ENCODE assay signal across 8 mouse cellular contexts in genomic region chr17:8165608-8165945, GRCm38 (mm10). TPM values are rescaled to one million over a fixed set of nuclear protein-coding genes. Genes with fewer than 3 reads are reported as not detected.
A peak's percentile ranks its signal among the peaks of the same experiment; 100 is the strongest.
DNase-seq lines count a peak whose midpoint lies in the region; ATAC-seq and TF ChIP-seq lines count a peak whose summit lies in the region.
"Not testable (repeated sequence)": the region's sequence is repeated elsewhere in the genome, so short reads cannot be mapped to it uniquely, and the experiment has no call there.

No protein-coding gene starts in this region.

- H3K4me3 ChIP-seq in ES-Bruce4 (ENCODE audit: low read depth, low read length): peak overlapping the region; percentile 69
- peak overlapping the region; percentile 43 for H3K4me3 ChIP-seq in forebrain, embryonic 11.5 days (ENCODE audit: low read depth, low read length)
- peak overlapping the region; percentile 60 for H3K4me3 ChIP-seq in heart, embryonic 15.5 days
- H3K4me3 ChIP-seq in kidney, embryonic 15.5 days (replicated peaks): peak overlapping the region; percentile 58
- peak overlapping the region; percentile 65 for H3K4me3 ChIP-seq in liver, embryonic 15.5 days (replicated peaks)
- H3K4me3 ChIP-seq in stomach, embryonic 15.5 days (replicated peaks): peak overlapping the region; percentile 53

- H3K27ac ChIP-seq in ES-Bruce4 (ENCODE audit: insufficient read depth, low read length); forebrain, embryonic 11.5 days (ENCODE audit: low read depth, low read length); stomach, embryonic 15.5 days: not testable (repeated sequence)
- peak overlapping the region; percentile 42; the same call in 1 of the 2 replicates for H3K27ac ChIP-seq in heart, embryonic 15.5 days
- peak overlapping the region; percentile 62; the same call in 1 of the 2 replicates for H3K27ac ChIP-seq in kidney, embryonic 15.5 days
- 0 out of 2 replicates have a peak overlapping the region, but pooled peaks have one; percentile 59 for H3K27ac ChIP-seq in liver, embryonic 15.5 days (replicated peaks)

- H3K9me3 ChIP-seq in ES-Bruce4 (replicated peaks; ENCODE audit: control insufficient read depth, insufficient read depth, low read length, poor library complexity, severe bottlenecking); forebrain, embryonic 11.5 days (ENCODE audit: control insufficient read depth, low read length); heart, embryonic 15.5 days (replicated peaks); kidney, embryonic 15.5 days (replicated peaks); liver, embryonic 15.5 days (replicated peaks); stomach, embryonic 15.5 days: not testable (repeated sequence)

- peak; percentile 61 for DNase-seq in forebrain, embryonic 11.5 days (ENCODE audit: low spot score)
- DNase-seq in monocyte, adult 2 months (ENCODE audit: low read depth in 1 of 2, low spot score in 2 of 2): peak; percentile 12 to 39

- not testable (repeated sequence) for TF ChIP-seq POLR2A in ES-Bruce4 (IDR thresholded peaks at IDR 0.05; ENCODE audit: insufficient read depth, low read length)

- H3K4me2 ChIP-seq in forebrain, embryonic 11.5 days (ENCODE audit: low read depth, low read length, severe bottlenecking): not testable (repeated sequence)
- H3K4me2 ChIP-seq in heart, embryonic 15.5 days: peak overlapping the region; percentile 55
- H3K4me2 ChIP-seq in kidney, embryonic 15.5 days: peak overlapping the region; percentile 52
- peak overlapping the region; percentile 56 for H3K4me2 ChIP-seq in liver, embryonic 15.5 days
- H3K4me2 ChIP-seq in stomach, embryonic 15.5 days: peak overlapping the region; percentile 34

- H3K9ac ChIP-seq in ES-Bruce4 (ENCODE audit: low read depth, poor library complexity, severe bottlenecking): peak overlapping the region; percentile 93
- H3K9ac ChIP-seq in forebrain, embryonic 11.5 days (ENCODE audit: low read length): peak overlapping the region; percentile 49
- H3K9ac ChIP-seq in heart, embryonic 15.5 days: peak overlapping the region; percentile 59
- H3K9ac ChIP-seq in kidney, embryonic 15.5 days: peak overlapping the region; percentile 49
- peak overlapping the region; percentile 60; the same call in 1 of the 2 replicates for H3K9ac ChIP-seq in liver, embryonic 15.5 days
- not testable (repeated sequence) for H3K9ac ChIP-seq in stomach, embryonic 15.5 days

- peak; percentile 58; the same call in 1 of the 2 replicates for ATAC-seq in cerebellum, adult (ENCODE audit: insufficient number of reproducible peaks, low FRiP score, low TSS enrichment)
- not testable (repeated sequence) for ATAC-seq in forebrain, embryonic 11.5 days (replicated peaks; ENCODE audit: low FRiP score); heart, embryonic 15.5 days (replicated peaks; ENCODE audit: insufficient number of reproducible peaks, insufficient read depth, low FRiP score, low read depth); kidney, embryonic 15.5 days (replicated peaks; ENCODE audit: low FRiP score); stomach, embryonic 15.5 days (ENCODE audit: insufficient read depth, low FRiP score, low read depth)
- peak; percentile 42; the same call in 1 of the 2 replicates for ATAC-seq in liver, embryonic 15.5 days (ENCODE audit: insufficient read depth)

- TF ChIP-seq EP300 in ES-Bruce4 (IDR thresholded peaks at IDR 0.05; ENCODE audit: insufficient read depth, low read depth, low read length): not testable (repeated sequence)

- not testable (repeated sequence) for TF ChIP-seq CTCF in ES-Bruce4 (IDR thresholded peaks at IDR 0.05; ENCODE audit: low read depth, low read length)

- H3K4me1 ChIP-seq in ES-Bruce4 (ENCODE audit: control insufficient read depth, insufficient read depth, low read length); forebrain, embryonic 11.5 days (replicated peaks; ENCODE audit: control insufficient read depth, insufficient read depth, low read length); heart, embryonic 15.5 days (replicated peaks); kidney, embryonic 15.5 days; liver, embryonic 15.5 days (replicated peaks); stomach, embryonic 15.5 days: not testable (repeated sequence)

- peaks cover 19% of the 10 kb centered on the region for H3K36me3 ChIP-seq in ES-Bruce4 (ENCODE audit: control insufficient read depth, insufficient read depth, low read length, poor library complexity, severe bottlenecking)
- H3K36me3 ChIP-seq in forebrain, embryonic 11.5 days (ENCODE audit: control insufficient read depth, insufficient read depth, low read length); stomach, embryonic 15.5 days: not testable (repeated sequence)
- peaks cover 17% of the 10 kb centered on the region for H3K36me3 ChIP-seq in heart, embryonic 15.5 days
- peaks cover 17% of the 10 kb centered on the region for H3K36me3 ChIP-seq in kidney, embryonic 15.5 days
- H3K36me3 ChIP-seq in liver, embryonic 15.5 days (replicated peaks): peaks cover 19% of the 10 kb centered on the region

- not testable (repeated sequence) for H3K27me3 ChIP-seq in ES-Bruce4 (ENCODE audit: control insufficient read depth, insufficient read depth, low read length, poor library complexity, severe bottlenecking); forebrain, embryonic 11.5 days (ENCODE audit: control insufficient read depth, insufficient read depth, low read length); heart, embryonic 15.5 days; kidney, embryonic 15.5 days; liver, embryonic 15.5 days; stomach, embryonic 15.5 days (replicated peaks)

- under 1% methylated on average over 37 of the region's 42 CpGs for WGBS in forebrain, embryonic 11.5 days
- WGBS in heart, embryonic 15.5 days: under 1% methylated on average over 41 of the region's 42 CpGs
- WGBS in kidney, embryonic 15.5 days: under 1% methylated on average over 35 of the region's 42 CpGs
- 0% methylated on average over 39 of the region's 42 CpGs for WGBS in liver, embryonic 15.5 days (ENCODE audit: insufficient replicate concordance)
- 0% methylated on average over 40 of the region's 42 CpGs for WGBS in stomach, embryonic 15.5 days

RNA-seq across cellular contexts. Expression of gene Fgfr1op, which starts 0.3 kb away (rescaled TPM):
- polyA plus RNA-seq in ES-Bruce4 (2011; ENCODE audit: insufficient read depth, insufficient read length, low read depth, missing spikeins): 77.8 and 78.5 TPM in 2 replicates
- polyA plus RNA-seq in forebrain, embryonic 11.5 days (2014; fragmentation: Nextera tagmentation; extraction: Ambion mirVana): 49.9 and 55.5 TPM in 2 replicates
- 20.1 and 23.9 TPM in 2 replicates for polyA plus RNA-seq in heart, embryonic 15.5 days (2015; fragmentation: Nextera tagmentation; extraction: Ambion mirVana)
- polyA plus RNA-seq in kidney, embryonic 15.5 days (2015; fragmentation: Nextera tagmentation; extraction: Ambion mirVana): 38.7 and 42.0 TPM in 2 replicates
- 9.7 and 9.8 TPM in 2 replicates for polyA plus RNA-seq in liver, embryonic 15.5 days (2015; fragmentation: Nextera tagmentation; extraction: Ambion mirVana)
- polyA plus RNA-seq in stomach, embryonic 15.5 days (2015; fragmentation: Nextera tagmentation; extraction: Ambion mirVana): 29.5 and 30.2 TPM in 2 replicates

RNA-seq across cellular contexts. Expression of gene Rnaset2a, which starts 17.7 kb away (rescaled TPM):
- polyA plus RNA-seq in ES-Bruce4 (2011; ENCODE audit: insufficient read depth, insufficient read length, low read depth, missing spikeins): 2.2 and 2.4 TPM in 2 replicates
- 13.6 and 14.1 TPM in 2 replicates for polyA plus RNA-seq in forebrain, embryonic 11.5 days (2014; fragmentation: Nextera tagmentation; extraction: Ambion mirVana)
- 33.0 and 34.1 TPM in 2 replicates for polyA plus RNA-seq in heart, embryonic 15.5 days (2015; fragmentation: Nextera tagmentation; extraction: Ambion mirVana)
- 43.8 and 45.0 TPM in 2 replicates for polyA plus RNA-seq in kidney, embryonic 15.5 days (2015; fragmentation: Nextera tagmentation; extraction: Ambion mirVana)
- polyA plus RNA-seq in liver, embryonic 15.5 days (2015; fragmentation: Nextera tagmentation; extraction: Ambion mirVana): 18.0 and 21.5 TPM in 2 replicates
- polyA plus RNA-seq in stomach, embryonic 15.5 days (2015; fragmentation: Nextera tagmentation; extraction: Ambion mirVana): 32.5 and 34.4 TPM in 2 replicates

RNA-seq across cellular contexts. Expression of gene Gm49673, which starts 18.0 kb away (rescaled TPM):
- polyA plus RNA-seq in ES-Bruce4 (2011; ENCODE audit: insufficient read depth, insufficient read length, low read depth, missing spikeins): 0.26 TPM in 1 of 2 replicates, not detected in the other
- 0.21 TPM in 1 of 2 replicates, not detected in the other for polyA plus RNA-seq in forebrain, embryonic 11.5 days (2014; fragmentation: Nextera tagmentation; extraction: Ambion mirVana)
- polyA plus RNA-seq in heart, embryonic 15.5 days (2015; fragmentation: Nextera tagmentation; extraction: Ambion mirVana): 0.15 TPM in 1 of 2 replicates, not detected in the other
- 0.26 and 0.57 TPM in 2 replicates for polyA plus RNA-seq in kidney, embryonic 15.5 days (2015; fragmentation: Nextera tagmentation; extraction: Ambion mirVana)
- polyA plus RNA-seq in liver, embryonic 15.5 days (2015; fragmentation: Nextera tagmentation; extraction: Ambion mirVana): not detected in 2 replicates
- polyA plus RNA-seq in stomach, embryonic 15.5 days (2015; fragmentation: Nextera tagmentation; extraction: Ambion mirVana): 0.18 and 0.24 TPM in 2 replicates
